In the genomic region with DNA sequence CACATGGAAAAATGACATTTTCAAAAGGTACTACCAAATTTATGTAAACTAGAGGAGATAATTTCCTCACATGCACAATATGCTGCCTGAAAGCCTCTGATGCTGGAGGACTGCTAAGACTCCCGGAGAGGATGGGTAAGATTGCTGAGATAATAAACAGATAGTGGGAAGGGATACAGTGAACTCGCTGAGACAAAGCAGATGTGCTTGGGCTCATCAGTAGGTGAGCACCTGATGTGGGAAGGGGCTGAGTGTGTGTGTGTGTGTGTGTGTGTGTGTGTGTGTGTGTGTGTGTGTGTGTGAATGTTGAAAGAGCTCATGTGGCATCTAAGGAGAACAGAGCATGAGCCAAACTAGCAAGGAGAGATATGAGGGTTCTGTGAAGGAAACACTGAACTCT, we compare ENCODE assay signal across 18 mouse cellular contexts.
"Had no signal": no experiment of that assay in that cellular context is flagged by ENCODE, and none has a peak within 500 bp of the region (broad histone marks: within the 10 kb centered on the region; RNA-seq: fewer than 3 reads in every experiment).

No protein-coding gene starts in this region.

- DNase-seq: gastrocnemius, adult 2 months; kidney, adult 18-20 months; liver; liver, embryonic 13.5 days had no signal

- H3K27me3 ChIP-seq: heart, embryonic 12.5 days; hindbrain, embryonic 12.5 days; intestine, embryonic 15.5 days; limb, embryonic 13.5 days; liver, embryonic 13.5 days; liver, embryonic 15.5 days had no signal

- H3K9me3 ChIP-seq: heart, embryonic 10.5 days; heart, embryonic 12.5 days; hindbrain, embryonic 10.5 days; hindbrain, embryonic 12.5 days; intestine, embryonic 15.5 days; limb, embryonic 13.5 days; liver, embryonic 13.5 days; liver, embryonic 15.5 days had no signal

- H3K27ac ChIP-seq: gastrocnemius, adult 2 months; heart, embryonic 10.5 days; hindbrain, embryonic 10.5 days; hindbrain, embryonic 12.5 days; hindbrain, embryonic 14.5 days; intestine, embryonic 15.5 days; layer of hippocampus, adult 2 months; left cerebral cortex, adult 2 months; limb, embryonic 13.5 days; liver, embryonic 13.5 days; liver, embryonic 15.5 days had no signal

- H3K4me1 ChIP-seq: heart, embryonic 10.5 days; heart, embryonic 12.5 days; hindbrain, embryonic 10.5 days; hindbrain, embryonic 12.5 days; intestine, embryonic 15.5 days; limb, embryonic 13.5 days; liver, embryonic 13.5 days; liver, embryonic 15.5 days had no signal

- H3K4me2 ChIP-seq: heart, embryonic 12.5 days; hindbrain, embryonic 12.5 days; hindbrain, embryonic 14.5 days; intestine, embryonic 15.5 days; limb, embryonic 13.5 days; liver, embryonic 11.5 days; liver, embryonic 13.5 days; liver, embryonic 15.5 days had no signal

- H3K4me3 ChIP-seq: gastrocnemius, adult 2 months; heart, embryonic 10.5 days; heart, embryonic 12.5 days; hindbrain, embryonic 10.5 days; hindbrain, embryonic 12.5 days; intestine, embryonic 15.5 days; layer of hippocampus, adult 2 months; left cerebral cortex, adult 2 months; limb, embryonic 13.5 days; liver, embryonic 13.5 days; liver, embryonic 15.5 days had no signal

- H3K36me3 ChIP-seq: heart, embryonic 10.5 days; heart, embryonic 12.5 days; hindbrain, embryonic 10.5 days; hindbrain, embryonic 12.5 days; intestine, embryonic 15.5 days; limb, embryonic 13.5 days; liver, embryonic 13.5 days; liver, embryonic 15.5 days had no signal

- H3K9ac ChIP-seq: heart, embryonic 12.5 days; hindbrain, embryonic 12.5 days; hindbrain, embryonic 14.5 days; intestine, embryonic 15.5 days; limb, embryonic 13.5 days; liver, embryonic 13.5 days; liver, embryonic 15.5 days had no signal

- ATAC-seq: hindbrain, embryonic 16.5 days; inflammation-experienced regulatory T-cells, adult 6 months; intestine, postnatal 0 days had no signal
